9 mouse cellular contexts compared by ENCODE assay signal in the genomic region with DNA sequence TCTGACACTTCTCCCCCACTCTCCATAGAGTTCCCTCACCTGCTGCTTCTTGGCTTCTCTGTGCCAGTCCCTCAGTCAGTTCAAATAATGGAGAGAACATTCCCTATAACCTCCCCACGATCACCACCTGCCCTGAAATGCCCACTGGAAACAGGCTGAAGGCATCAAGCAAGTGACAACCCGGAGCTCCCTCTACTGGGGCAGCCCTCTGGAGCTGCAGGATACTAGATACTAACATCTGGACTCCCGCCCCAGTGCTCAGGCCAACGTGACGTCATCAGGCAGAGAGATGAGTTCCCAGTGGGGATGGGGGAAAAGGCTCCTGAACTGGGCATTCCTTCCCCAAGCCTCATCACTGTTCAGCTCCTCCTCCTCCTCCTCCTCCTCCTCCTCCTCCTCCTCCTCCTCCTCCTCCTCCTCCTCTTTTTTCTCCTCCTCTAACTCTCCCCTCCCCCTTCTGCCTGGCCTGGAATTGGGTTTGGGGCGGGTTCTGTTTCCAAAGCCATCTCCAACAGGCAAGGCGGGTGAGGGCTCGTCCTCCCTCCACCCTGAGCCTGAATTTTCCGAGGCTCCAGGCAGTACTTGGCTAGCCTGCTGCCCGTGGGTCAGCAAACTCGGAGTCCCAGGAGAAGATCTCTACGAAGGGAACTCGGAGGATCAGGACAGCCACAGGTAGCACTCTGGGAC. TPM values are rescaled to one million over a fixed set of nuclear protein-coding genes. Genes with fewer than 3 reads are reported as not detected.
A peak's percentile ranks its signal among the peaks of the same experiment; 100 is the strongest.
DNase-seq lines count a peak whose midpoint lies in the region; ATAC-seq and TF ChIP-seq lines count a peak whose summit lies in the region.
"Had no signal": no experiment of that assay in that cellular context is flagged by ENCODE, and none has a peak within 500 bp of the region (broad histone marks: within the 10 kb centered on the region; RNA-seq: fewer than 3 reads in every experiment).

A gene (plus strand): TSS at position 508 of the 687 bp plus-strand sequence.

- no peaks in the 10 kb centered on the region for H3K27me3 ChIP-seq in limb, embryonic 14.5 days (ENCODE audit: control insufficient read depth, insufficient read depth, low read length)
- H3K27me3 ChIP-seq: liver, embryonic 15.5 days had no signal

- H3K27ac ChIP-seq in limb, embryonic 14.5 days (replicated peaks; ENCODE audit: low read depth, low read length): no peak within 1 kb of the TSS
- H3K27ac ChIP-seq: liver, embryonic 15.5 days had no signal

- 0 out of 2 replicates have a peak within 1 kb of the TSS, but pooled peaks have one; percentile 1 for H3K4me3 ChIP-seq in limb, embryonic 14.5 days (replicated peaks; ENCODE audit: low read length)
- H3K4me3 ChIP-seq: liver, embryonic 15.5 days had no signal

- H3K9ac ChIP-seq in limb, embryonic 14.5 days (ENCODE audit: low read depth, low read length, severe bottlenecking): no peak within 1 kb of the TSS
- H3K9ac ChIP-seq: liver, embryonic 15.5 days had no signal

- no peaks in the 10 kb centered on the region for H3K9me3 ChIP-seq in limb, embryonic 14.5 days (ENCODE audit: control insufficient read depth, low read length)
- H3K9me3 ChIP-seq: liver, embryonic 15.5 days had no signal

- no peaks in the 10 kb centered on the region for H3K36me3 ChIP-seq in limb, embryonic 14.5 days (ENCODE audit: control insufficient read depth, insufficient read depth, low read length)
- H3K36me3 ChIP-seq: liver, embryonic 15.5 days had no signal

- ATAC-seq in limb, embryonic 14.5 days (ENCODE audit: low FRiP score, low read depth): no peak

- H3K4me1 ChIP-seq in limb, embryonic 14.5 days (ENCODE audit: control insufficient read depth, insufficient read depth, low read length): peaks cover 26% of the 10 kb centered on the region

- TF ChIP-seq POLR2A in limb, embryonic 14.5 days (IDR thresholded peaks at IDR 0.05; ENCODE audit: borderline replicate concordance, extremely low read depth, insufficient read depth, insufficient read length): no peak

- WGBS in limb, embryonic 14.5 days: 40% methylated on average over 12 of the region's 13 CpGs

- H3K4me2 ChIP-seq in limb, embryonic 14.5 days (replicated peaks; ENCODE audit: low read depth, low read length, severe bottlenecking): no peak within 1 kb of the TSS

- peak; percentile 6 for DNase-seq in embryo, embryonic 11 days
- no peak for DNase-seq in embryo, embryonic 9.5 days (ENCODE audit: extremely low spot score)
- DNase-seq in 3T3-L1 (ENCODE audit: low read depth, low spot score): peak; percentile 95
- DNase-seq in fibroblast of lung, adult 2 months (ENCODE audit: low read depth): peak; percentile 79
- peak; percentile 54 for DNase-seq in limb, embryonic 14.5 days (ENCODE audit: low spot score)
- DNase-seq in urinary bladder, postnatal 10 days (ENCODE audit: low spot score): peak; percentile 37
- DNase-seq in layer of hippocampus, adult 11-12 months (ENCODE audit: low spot score): no peak
- DNase-seq in thymus, postnatal 10 days (ENCODE audit: low spot score in 2 of 2): no peak

RNA-seq across cellular contexts. Expression of the gene that starts here (rescaled TPM):
- 8.4 and 10.8 TPM in 2 replicates for polyA plus RNA-seq in limb, embryonic 14.5 days (2012; rRNA removed)
- polyA plus RNA-seq in limb, embryonic 14.5 days (2014; fragmentation: Nextera tagmentation; extraction: Ambion mirVana): 6.0 and 7.0 TPM in 2 replicates

Comparison
In these comparisons a context has a peak if more than half of its experiments do, and no peak if none do; other contexts are left out.
1. DNase-seq: peak in embryo, embryonic 11 days (single experiment), 3T3-L1 (single experiment), fibroblast of lung, adult 2 months (single experiment), limb, embryonic 14.5 days (single experiment) and urinary bladder, postnatal 10 days (single experiment); none in embryo, embryonic 9.5 days (single experiment), layer of hippocampus, adult 11-12 months (single experiment) and thymus, postnatal 10 days (0 of 2).